Mouse (Mus musculus) limb, embryonic 14.5 days (tissue): Measurements from ENCODE around the gene Myh10. TPM values are rescaled to one million over a fixed set of nuclear protein-coding genes. Genes with fewer than 3 reads are reported as not detected.

ENCODE experiments used
- ATAC-seq: fragments of 200-750 bp; cut with Nextera tagmentation; 2 replicates; pipeline ENCODE4 v1.8.0; 2017; ENCODE audit warnings: low read depth, moderate number of reproducible peaks, moderate TSS enrichment; ENCODE audit not compliant: low FRiP score
- DNase-seq: peaks from one replicate; pipeline ENCODE4 v3.0.0-alpha.2; 2015; ENCODE audit warnings: low spot score
- H3K27ac ChIP-seq: fragments of 300-500 bp; sonication (generic); replicated peaks from 2 replicates; pipeline ENCODE4 v1.5.1; 2014; ENCODE audit warnings: low read depth, mild to moderate bottlenecking, low read length, moderate library complexity, mixed read lengths
- H3K27me3 ChIP-seq: fragments of 300-500 bp; sonication (generic); 2 replicates; pipeline ENCODE4 v1.6.1; 2014; ENCODE audit warnings: low read length, mixed read lengths; ENCODE audit not compliant: control insufficient read depth, insufficient read depth
- H3K36me3 ChIP-seq: fragments of 300-500 bp; sonication (generic); 2 replicates; pipeline ENCODE4 v1.6.1; 2014; ENCODE audit warnings: mild to moderate bottlenecking, low read length, moderate library complexity, mixed read lengths; ENCODE audit not compliant: control insufficient read depth, insufficient read depth
- H3K4me1 ChIP-seq: fragments of 300-500 bp; sonication (generic); 2 replicates; pipeline ENCODE4 v1.6.1; 2014; ENCODE audit warnings: antibody characterized with exemption, low read length, mixed read lengths; ENCODE audit not compliant: control insufficient read depth, insufficient read depth
- H3K4me2 ChIP-seq: fragments of 300-500 bp; sonication (generic); replicated peaks from 2 replicates; pipeline ENCODE4 v1.6.1; 2014; ENCODE audit warnings: low read depth, mild to moderate bottlenecking, low read length, moderate library complexity; ENCODE audit not compliant: severe bottlenecking
- H3K4me3 ChIP-seq: fragments of 300-500 bp; sonication (generic); replicated peaks from 2 replicates; pipeline ENCODE4 v1.5.1; 2014; ENCODE audit warnings: low read length
- H3K9ac ChIP-seq: fragments of 300-500 bp; sonication (generic); 2 replicates; pipeline ENCODE4 v1.6.1; 2014; ENCODE audit warnings: mild to moderate bottlenecking, low read depth, low read length, moderate library complexity; ENCODE audit not compliant: severe bottlenecking
- H3K9me3 ChIP-seq: fragments of 300-500 bp; sonication (generic); 2 replicates; pipeline ENCODE4 v1.6.1; 2016; ENCODE audit warnings: low read length; ENCODE audit not compliant: control insufficient read depth
- POLR2A ChIP-seq: fragments of 200-500 bp; IDR thresholded peaks from 2 replicates; pipeline ENCODE4 v1.8.0; 2012; ENCODE audit warnings: inconsistent platforms, mild to moderate bottlenecking, moderate library complexity, borderline replicate concordance; ENCODE audit not compliant: insufficient read depth, insufficient read length; ENCODE audit errors: extremely low read depth
- WGBS: fragments of 180-500 bp; shearing (Covaris S2); extraction: QIAGEN DNeasy Blood & Tissue Kit; methylation state at CpG from one replicate; pipeline ENCODE4 v1.1.7; 2014; 5-methylcytosine and 5-hydroxymethylcytosine counted together
- polyA plus RNA-seq, 2 experiments: library from polyadenylated mRNA; depleted of rRNA in 1 of 2; stranded (reverse) in 1 of 2; unstranded in 1 of 2; fragments of >200 nt; fragmentation: Nextera tagmentation in 1 of 2; extraction: Ambion mirVana in 1 of 2; gene quantifications; 2 replicates each; pipeline versions ENCODE4 v1.2.1 to v1.2.3; 2012 to 2014

Myh10 gene
- polyA plus RNA-seq, 2 experiments = 129 to 167 TPM

DNA sequence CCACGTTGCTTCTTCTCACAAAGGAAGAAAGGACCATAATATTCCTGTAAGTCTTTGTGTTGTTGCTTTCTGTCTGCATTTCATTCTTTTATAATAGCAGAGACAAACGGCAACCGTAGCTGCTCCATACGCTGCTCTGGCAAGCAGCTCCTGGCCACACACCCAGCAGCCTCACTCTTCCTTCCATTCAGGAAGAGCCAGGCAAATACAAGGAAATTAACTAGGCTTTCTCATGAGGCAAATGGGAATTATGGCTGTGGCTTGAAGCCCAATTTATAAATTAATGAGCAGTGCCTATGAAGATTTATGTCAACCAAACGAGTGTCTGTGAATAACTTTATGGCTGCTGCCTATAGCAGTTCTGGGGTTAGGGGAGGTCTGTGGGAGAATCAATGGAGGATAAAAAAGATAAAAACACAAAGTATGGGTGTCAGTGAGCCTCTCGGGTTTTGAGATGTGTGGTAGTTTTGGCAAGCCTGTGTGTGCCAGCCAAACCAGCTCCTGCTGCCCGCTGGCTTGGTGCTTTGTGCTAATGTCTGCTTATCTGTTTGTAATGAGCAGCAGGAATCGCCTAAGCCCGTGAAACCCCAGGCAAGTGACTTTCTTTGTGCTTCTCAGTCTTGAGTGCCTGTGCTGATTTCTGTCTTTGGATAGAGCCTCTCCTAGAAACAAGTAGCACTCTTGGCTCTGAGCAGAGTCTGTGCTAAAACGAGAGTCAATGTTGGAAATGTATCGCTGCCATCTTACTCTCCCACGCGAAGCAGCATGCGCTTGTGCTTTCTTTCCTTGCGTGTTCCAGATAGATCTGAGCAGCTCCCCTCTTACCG is 54.2 kb downstream of the Myh10 start:
- H3K36me3 ChIP-seq = peaks cover 42% of the 10 kb centered on the region
- 56% methylated on average over 16 of the region's 16 CpGs for WGBS
- H3K9ac ChIP-seq = no peak overlapping the region
- H3K4me3 ChIP-seq = no peak overlapping the region
- ATAC-seq (no peak), DNase-seq (no peak)
- no peaks in the 10 kb centered on the region for H3K4me1 ChIP-seq
- TF ChIP-seq POLR2A = no peak
- H3K9me3 ChIP-seq = no peaks in the 10 kb centered on the region
- no peaks in the 10 kb centered on the region for H3K27me3 ChIP-seq
- H3K27ac ChIP-seq = no peak overlapping the region
- H3K4me2 ChIP-seq = no peak overlapping the region

DNA sequence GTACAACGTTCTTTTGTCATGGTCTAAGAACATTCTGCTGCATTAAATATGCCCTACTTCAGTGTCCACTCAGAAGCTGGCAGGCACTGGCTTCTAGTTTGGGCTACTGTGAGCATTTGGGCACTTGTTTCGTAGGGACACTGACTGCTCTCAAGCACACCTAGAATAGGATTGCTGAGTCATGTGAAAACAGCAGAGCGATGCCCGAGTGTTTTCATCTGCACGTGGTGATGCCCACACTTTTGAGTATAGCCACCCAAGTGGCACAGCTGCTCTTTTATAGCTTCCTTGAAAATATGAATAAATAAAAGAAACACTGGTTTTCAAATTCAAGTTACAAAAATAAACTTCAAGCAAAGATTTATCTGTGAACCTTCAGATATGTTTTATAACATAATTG is 56.8 kb downstream of the Myh10 start:
- Histone ChIP-seq H3K36me3 (peaks cover 39% of the 10 kb centered on the region), H3K9me3 (no peaks in the 10 kb centered on the region), H3K4me3 (no peak overlapping the region), H3K27ac (no peak overlapping the region), H3K27me3 (no peaks in the 10 kb centered on the region), H3K4me1 (peaks cover 2% of the 10 kb centered on the region; the same call in 1 of the 2 replicates), H3K9ac (no peak overlapping the region), H3K4me2 (no peak overlapping the region)
- no peak for DNase-seq
- no peak for TF ChIP-seq POLR2A
- 82% methylated on average over 5 of the region's 5 CpGs for WGBS
- ATAC-seq = no peak

DNA sequence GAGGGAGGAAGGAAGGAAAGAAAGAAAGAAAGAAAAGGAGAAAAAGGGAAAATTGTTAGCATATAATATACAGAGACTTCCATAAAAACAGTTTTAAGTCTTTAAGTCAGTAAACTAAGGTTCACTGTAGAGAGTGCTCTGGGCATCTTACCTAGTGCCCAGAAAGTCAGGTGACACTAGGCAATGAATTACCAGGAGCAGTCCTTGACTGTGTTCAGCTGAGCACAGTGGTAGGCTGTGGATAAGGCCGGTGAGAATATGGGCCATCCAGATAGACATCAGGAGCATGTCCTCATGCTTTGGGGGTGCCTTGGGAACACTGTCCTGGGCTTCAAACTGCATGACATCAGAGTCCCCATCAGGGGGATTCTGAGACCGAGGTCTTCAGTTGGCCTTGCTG is 58.8 kb downstream of the Myh10 start:
- Histone ChIP-seq H3K9me3 (no peaks in the 10 kb centered on the region), H3K27me3 (no peaks in the 10 kb centered on the region), H3K9ac (no peak overlapping the region), H3K4me1 (peaks cover 23% of the 10 kb centered on the region), H3K4me3 (no peak overlapping the region), H3K4me2 (no peak overlapping the region), H3K36me3 (peaks cover 40% of the 10 kb centered on the region), H3K27ac (no peak overlapping the region)
- no peak for TF ChIP-seq POLR2A
- 81% methylated on average over 2 of the region's 2 CpGs for WGBS
- ATAC-seq (no peak), DNase-seq (no peak)

DNA sequence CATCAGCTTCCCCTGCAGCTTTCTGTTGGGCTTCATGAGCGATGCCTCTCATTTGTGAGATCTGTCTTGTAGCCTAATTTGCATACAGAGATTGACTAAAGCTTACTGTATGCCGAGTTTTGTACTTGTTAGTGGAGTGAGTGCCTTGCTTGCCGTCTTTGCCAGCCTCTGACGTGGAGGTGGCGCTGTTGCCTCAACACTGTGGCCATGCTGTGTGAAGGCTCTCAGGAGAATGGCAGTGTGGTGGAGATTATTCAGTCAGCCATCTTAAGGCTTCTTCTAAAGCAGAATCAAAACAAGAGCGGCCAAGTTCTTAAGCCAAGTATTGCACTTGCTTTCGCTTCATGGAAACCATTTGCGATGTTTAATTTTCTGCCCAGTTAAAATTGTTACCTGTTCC is 59.6 kb downstream of the Myh10 start:
- 78% methylated on average over 8 of the region's 8 CpGs for WGBS

DNA sequence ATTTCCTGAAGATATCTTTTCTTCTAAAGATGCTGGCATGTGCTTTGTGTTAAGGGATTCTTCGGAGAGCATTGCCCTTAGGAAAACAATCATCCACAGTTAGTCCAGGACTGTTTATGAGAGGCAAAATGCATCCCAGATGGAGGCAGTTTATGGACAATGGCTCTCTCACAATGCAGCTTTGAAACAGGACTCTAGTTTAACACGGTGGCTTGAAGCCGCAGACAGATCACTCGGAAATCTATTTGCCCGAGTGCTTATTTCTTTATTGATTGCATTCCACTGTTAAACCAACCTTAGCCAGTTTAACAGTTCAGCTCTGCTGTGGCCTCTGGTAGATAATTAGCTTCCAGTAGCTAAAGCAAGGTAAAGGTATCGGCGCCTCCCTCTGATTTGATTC is 62.9 kb downstream of the Myh10 start:
- ATAC-seq (peak; percentile 56; the same call in 1 of the 2 replicates), DNase-seq (peak; percentile 75)
- peaks cover 23% of the 10 kb centered on the region for H3K36me3 ChIP-seq
- no peaks in the 10 kb centered on the region for H3K9me3 ChIP-seq
- H3K27me3 ChIP-seq = no peaks in the 10 kb centered on the region
- 21% methylated on average over 7 of the region's 7 CpGs for WGBS
- H3K4me3 ChIP-seq = no peak overlapping the region
- peak overlapping the region; percentile 20; the same call in 1 of the 2 replicates for H3K27ac ChIP-seq
- TF ChIP-seq POLR2A = no peak
- peaks cover 36% of the 10 kb centered on the region for H3K4me1 ChIP-seq
- H3K4me2 ChIP-seq = no peak overlapping the region
- no peak overlapping the region for H3K9ac ChIP-seq

More for the DNA sequence above, 59.6 kb downstream of the Myh10 start:
- no peaks in the 10 kb centered on the region for H3K9me3 ChIP-seq
- no peak for DNase-seq
- ATAC-seq = no peak
- peaks cover 24% of the 10 kb centered on the region for H3K4me1 ChIP-seq
- no peak overlapping the region for H3K27ac ChIP-seq
- H3K36me3 ChIP-seq = peaks cover 33% of the 10 kb centered on the region
- no peaks in the 10 kb centered on the region for H3K27me3 ChIP-seq
- no peak overlapping the region for H3K4me2 ChIP-seq
- H3K9ac ChIP-seq = no peak overlapping the region
- TF ChIP-seq POLR2A = no peak
- no peak overlapping the region for H3K4me3 ChIP-seq
